Mouse (Mus musculus) heart, postnatal 0 days (tissue): Measurements from ENCODE around the gene Cd300e. TPM values are rescaled to one million over a fixed set of nuclear protein-coding genes. Genes with fewer than 3 reads are reported as not detected.

ENCODE experiments used
- ATAC-seq: fragments of 200-750 bp; cut with Nextera tagmentation; 2 replicates; pipeline ENCODE4 v1.8.0; 2017; ENCODE audit warnings: low read depth, moderate number of reproducible peaks, moderate library complexity; ENCODE audit not compliant: insufficient read depth
- DNase-seq: peaks from one replicate; pipeline ENCODE4 v3.0.0-alpha.2; 2016; ENCODE audit warnings: low spot score
- H3K27ac ChIP-seq: fragments of 300-500 bp; sonication (generic); 2 replicates; pipeline ENCODE4 v1.5.1; 2014; ENCODE audit warnings: low read depth, mild to moderate bottlenecking
- H3K27me3 ChIP-seq: fragments of 300-500 bp; sonication (generic); 2 replicates; pipeline ENCODE4 v1.6.1; 2014; ENCODE audit warnings: low read length, mixed read lengths; ENCODE audit not compliant: control insufficient read depth, insufficient read depth
- H3K36me3 ChIP-seq: fragments of 300-500 bp; sonication (generic); replicated peaks from 2 replicates; pipeline ENCODE4 v1.6.1; 2014; ENCODE audit warnings: low read length, mixed read lengths; ENCODE audit not compliant: control insufficient read depth, insufficient read depth
- H3K4me1 ChIP-seq: fragments of 300-500 bp; sonication (generic); 2 replicates; pipeline ENCODE4 v1.6.1; 2014; ENCODE audit warnings: antibody characterized with exemption; ENCODE audit not compliant: control insufficient read depth, insufficient read depth
- H3K4me2 ChIP-seq: fragments of 300-500 bp; sonication (generic); 2 replicates; pipeline ENCODE4 v1.6.1; 2014; ENCODE audit warnings: low read depth, mild to moderate bottlenecking, low read length, moderate library complexity
- H3K4me3 ChIP-seq: fragments of 300-500 bp; sonication (generic); 2 replicates; pipeline ENCODE4 v1.5.1; 2014; ENCODE audit warnings: low read depth, low read length
- H3K9ac ChIP-seq: fragments of 300-500 bp; sonication (generic); replicated peaks from 2 replicates; pipeline ENCODE4 v1.6.1; 2014; ENCODE audit warnings: low read depth, low read length, mixed read lengths
- H3K9me3 ChIP-seq: fragments of 300-500 bp; sonication (generic); replicated peaks from 2 replicates; pipeline ENCODE4 v1.6.1; 2016; ENCODE audit warnings: low read length; ENCODE audit not compliant: control insufficient read depth
- CTCF ChIP-seq: IDR thresholded peaks from 2 replicates; pipeline ENCODE4 v1.5.1; 2016; ENCODE audit warnings: antibody characterized with exemption, control low read depth, low read depth
- EP300 ChIP-seq: IDR thresholded peaks from 2 replicates; pipeline ENCODE4 v1.6.1; 2016; ENCODE audit warnings: antibody characterized with exemption, low read depth
- WGBS: fragments of 180-500 bp; shearing (Covaris S2); extraction: QIAGEN DNeasy Blood & Tissue Kit; methylation state at CpG from one replicate; pipeline ENCODE4 v1.1.7; 2014; 5-methylcytosine and 5-hydroxymethylcytosine counted together
- polyA plus RNA-seq: library from polyadenylated mRNA; unstranded; fragments of >200 nt; fragmentation: Nextera tagmentation; extraction: Ambion mirVana; gene quantifications from 2 replicates; pipeline ENCODE4 v1.2.1, GENCODE M21; 2015
- total RNA-seq: library from RNA; depleted of rRNA; stranded (reverse); fragments of >200 nt; gene quantifications from 2 replicates; pipeline ENCODE4 v1.2.3, GENCODE M21; 2014; ENCODE audit warnings: low replicate concordance

The Cd300e gene
- total and polyA plus RNA-seq, 2 experiments from 2014 or later: 0.07 TPM; not detected in 1

DNA sequence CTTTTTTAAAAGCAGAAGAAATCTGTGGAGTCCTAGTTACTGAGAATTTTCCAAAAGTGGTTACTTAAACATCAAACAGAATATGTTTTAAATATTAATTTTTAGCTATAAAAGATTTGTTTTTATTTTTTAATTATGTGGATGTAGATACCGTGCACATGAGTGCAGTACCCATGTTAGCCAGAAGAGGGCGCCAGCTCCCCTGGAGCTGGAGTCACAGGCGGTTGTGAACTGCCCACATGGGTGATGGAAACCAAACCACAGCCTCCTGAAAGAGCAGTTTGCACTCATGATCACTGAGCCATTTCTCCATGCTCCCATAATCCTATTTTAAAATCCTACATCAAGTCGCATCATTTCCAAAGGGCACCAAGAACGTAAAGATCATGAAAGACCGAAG is 27.9 kb upstream of the Cd300e start:
- Histone ChIP-seq H3K9ac (no peak overlapping the region), H3K4me2 (no peak overlapping the region), H3K9me3 (0 out of 2 replicates have a peak, but pooled peaks cover 3% of the 10 kb centered on the region), H3K27ac (no peak overlapping the region), H3K27me3 (peaks cover 39% of the 10 kb centered on the region), H3K4me1 (no peaks in the 10 kb centered on the region), H3K36me3 (no peaks in the 10 kb centered on the region), H3K4me3 (no peak overlapping the region)
- 63% methylated on average over 6 of the region's 6 CpGs for WGBS
- TF ChIP-seq EP300 (no peak), CTCF (no peak)
- DNase-seq (no peak), ATAC-seq (no peak)

- Histone ChIP-seq H3K4me3 (no peak overlapping the region), H3K27me3 (peaks cover 36% of the 10 kb centered on the region), H3K36me3 (no peaks in the 10 kb centered on the region), H3K4me2 (no peak overlapping the region), H3K9me3 (0 out of 2 replicates have a peak, but pooled peaks cover 3% of the 10 kb centered on the region), H3K4me1 (no peaks in the 10 kb centered on the region), H3K27ac (no peak overlapping the region), H3K9ac (no peak overlapping the region)
- ATAC-seq (no peak), DNase-seq (no peak)
- WGBS: 51% methylated on average over 7 of the region's 7 CpGs
- TF ChIP-seq CTCF (no peak), EP300 (no peak)
Observed at GRCm38 (mm10) chr11:115086213-115086612, 24.2 kb upstream of the Cd300e start.

DNA sequence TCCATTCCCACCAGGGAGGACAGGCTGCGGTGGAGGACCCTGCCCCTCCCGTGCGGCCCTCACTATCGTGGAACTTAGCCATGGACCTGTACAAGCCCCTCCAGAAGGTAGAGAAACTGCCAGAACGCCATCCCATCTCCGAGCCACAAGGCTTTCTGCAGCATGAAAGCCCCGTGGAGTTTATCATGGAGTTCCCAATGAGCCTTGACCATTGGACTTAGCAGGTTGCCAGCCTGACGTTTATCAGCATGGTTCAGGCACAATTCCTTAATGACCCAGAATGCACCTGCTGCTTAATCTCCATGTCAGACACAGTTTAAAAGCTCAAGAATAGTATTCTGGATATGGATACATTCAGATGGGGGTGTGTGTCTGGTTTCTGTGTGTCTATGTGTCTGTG is 23.1 kb upstream of the Cd300e start:
- peaks cover 25% of the 10 kb centered on the region for H3K27me3 ChIP-seq
- no peak overlapping the region for H3K4me3 ChIP-seq
- 0 out of 2 replicates have a peak, but pooled peaks cover 3% of the 10 kb centered on the region for H3K9me3 ChIP-seq
- 56% methylated on average over 8 of the region's 8 CpGs for WGBS
- no peak for TF ChIP-seq EP300
- no peak for TF ChIP-seq CTCF
- no peak overlapping the region for H3K4me2 ChIP-seq
- no peaks in the 10 kb centered on the region for H3K36me3 ChIP-seq
- ATAC-seq (no peak), DNase-seq (no peak)
- H3K9ac ChIP-seq: no peak overlapping the region
- H3K27ac ChIP-seq: no peak overlapping the region
- no peaks in the 10 kb centered on the region for H3K4me1 ChIP-seq

- TF ChIP-seq CTCF (no peak), EP300 (no peak)
- no peak for ATAC-seq
- 40% methylated on average over 12 of the region's 12 CpGs for WGBS
Observed at GRCm38 (mm10) chr11:115084595-115084994, 22.6 kb upstream of the Cd300e start.

GRCm38 (mm10) chr11:115083376-115084139 is 21.6 kb upstream of the Cd300e start:
- TF ChIP-seq EP300 (no peak), CTCF (peak; percentile 88)
- ATAC-seq: no peak
- H3K4me3 ChIP-seq: no peak overlapping the region
- peak; percentile 50 for DNase-seq
- H3K27me3 ChIP-seq: peaks cover 19% of the 10 kb centered on the region
- no peaks in the 10 kb centered on the region for H3K4me1 ChIP-seq
- no peaks in the 10 kb centered on the region for H3K36me3 ChIP-seq
- no peak overlapping the region for H3K9ac ChIP-seq
- no peaks in the 10 kb centered on the region for H3K9me3 ChIP-seq
- WGBS: 42% methylated on average over 18 of the region's 18 CpGs
- H3K27ac ChIP-seq: no peak overlapping the region
- no peak overlapping the region for H3K4me2 ChIP-seq

More at GRCm38 (mm10) chr11:115084595-115084994, 22.6 kb upstream of the Cd300e start:
- Histone ChIP-seq H3K27me3 (peaks cover 25% of the 10 kb centered on the region), H3K4me3 (no peak overlapping the region), H3K9ac (no peak overlapping the region), H3K9me3 (no peaks in the 10 kb centered on the region), H3K36me3 (no peaks in the 10 kb centered on the region), H3K4me2 (no peak overlapping the region), H3K27ac (no peak overlapping the region), H3K4me1 (no peaks in the 10 kb centered on the region)
- DNase-seq: no peak
